Mouse (Mus musculus) forebrain, embryonic 13.5 days (tissue): ENCODE results near the gene Myod1. TPM values are rescaled to one million over a fixed set of nuclear protein-coding genes. Genes with fewer than 3 reads are reported as not detected.

Experiments used
- ATAC-seq: fragments of 200-750 bp; cut with Nextera tagmentation; 2 replicates; pipeline ENCODE4 v1.8.0; 2017
- H3K27ac ChIP-seq: fragments of 300-500 bp; sonication (generic); 2 replicates; pipeline ENCODE4 v1.5.1; 2015; ENCODE audit warnings: inconsistent platforms, mild to moderate bottlenecking, moderate library complexity
- H3K27me3 ChIP-seq: fragments of 300-500 bp; sonication (generic); 2 replicates; pipeline ENCODE4 v1.6.1; 2015; ENCODE audit warnings: mild to moderate bottlenecking, inconsistent platforms
- H3K36me3 ChIP-seq: fragments of 300-500 bp; sonication (generic); 2 replicates; pipeline ENCODE4 v1.6.1; 2015; ENCODE audit warnings: mild to moderate bottlenecking, inconsistent platforms; ENCODE audit not compliant: poor library complexity, severe bottlenecking
- H3K4me1 ChIP-seq: fragments of 300-500 bp; sonication (generic); 2 replicates; pipeline ENCODE4 v1.6.1; 2015; ENCODE audit warnings: inconsistent platforms
- H3K4me2 ChIP-seq: fragments of 300-500 bp; sonication (generic); 2 replicates; pipeline ENCODE4 v1.6.1; 2015; ENCODE audit warnings: inconsistent platforms, mild to moderate bottlenecking, moderate library complexity
- H3K4me3 ChIP-seq: fragments of 300-500 bp; sonication (generic); 2 replicates; pipeline ENCODE4 v1.5.1; 2015; ENCODE audit warnings: mild to moderate bottlenecking, inconsistent platforms
- H3K9ac ChIP-seq: fragments of 300-500 bp; sonication (generic); 2 replicates; pipeline ENCODE4 v1.6.1; 2015; ENCODE audit warnings: mild to moderate bottlenecking, inconsistent platforms
- H3K9me3 ChIP-seq: fragments of 300-500 bp; sonication (generic); replicated peaks from 2 replicates; pipeline ENCODE4 v1.6.1; 2016; ENCODE audit warnings: inconsistent platforms
- WGBS: fragments of 180-500 bp; shearing (Covaris S2); methylation state at CpG from one replicate; pipeline ENCODE4 v1.1.7; 2015; 5-methylcytosine and 5-hydroxymethylcytosine counted together
- polyA plus RNA-seq: library from polyadenylated mRNA; unstranded; fragments of >200 nt; fragmentation: Nextera tagmentation; extraction: Ambion mirVana; gene quantifications from 2 replicates; pipeline ENCODE4 v1.2.1, GENCODE M21; 2015

Myod1 gene
- polyA plus RNA-seq, 1 experiment from 2014 or later = not detected

DNA sequence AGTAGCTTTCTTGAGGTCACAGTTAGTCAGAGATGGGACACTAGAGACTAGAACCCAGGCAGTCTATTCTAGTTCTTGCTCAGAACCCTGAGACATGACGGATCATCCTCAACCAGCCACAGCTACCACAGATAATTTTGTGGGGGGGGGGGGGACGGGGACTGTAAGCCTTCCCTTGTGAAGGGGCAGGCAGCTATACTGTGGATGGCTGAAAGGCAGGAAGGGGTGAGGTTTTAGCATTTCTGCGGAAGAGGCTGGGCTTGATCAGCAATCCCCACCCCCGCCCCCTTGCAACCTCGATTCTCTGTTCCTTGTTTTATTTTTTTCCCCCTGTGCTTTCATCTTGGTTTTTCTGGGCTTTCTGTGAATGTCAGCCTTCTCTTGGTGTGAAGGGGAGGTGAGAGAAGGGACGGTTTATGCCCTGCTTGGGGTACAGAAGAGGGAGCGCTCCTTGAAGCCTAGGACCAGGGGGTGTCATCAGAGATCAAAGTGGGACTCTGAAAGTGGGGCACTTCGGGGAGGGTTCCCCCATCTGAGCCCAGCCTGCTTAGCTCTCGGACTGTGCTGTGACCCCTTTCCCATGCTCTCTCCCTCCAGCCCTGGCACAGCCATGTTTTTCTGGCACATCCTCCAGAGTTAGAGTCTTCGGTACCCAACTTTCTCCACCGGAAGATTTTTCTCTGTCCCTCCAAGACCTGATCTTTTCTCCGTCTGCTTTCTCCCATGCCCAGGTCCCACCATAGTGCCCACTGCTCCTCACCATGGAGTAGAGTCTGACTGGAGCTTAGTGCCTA, 17.6 kb downstream of the Myod1 start:
- whole genome bisulfite sequencing = 53% methylated on average over 12 of the region's 12 CpGs
- H3K27me3 ChIP-seq = peaks cover 43% of the 10 kb centered on the region
- H3K4me2 ChIP-seq = no peak overlapping the region
- H3K27ac ChIP-seq = no peak overlapping the region
- no peak overlapping the region for H3K4me3 ChIP-seq
- no peak for ATAC-seq
- no peaks in the 10 kb centered on the region for H3K9me3 ChIP-seq
- H3K4me1 ChIP-seq = peaks cover 23% of the 10 kb centered on the region
- H3K36me3 ChIP-seq = no peaks in the 10 kb centered on the region
- no peak overlapping the region for H3K9ac ChIP-seq

DNA sequence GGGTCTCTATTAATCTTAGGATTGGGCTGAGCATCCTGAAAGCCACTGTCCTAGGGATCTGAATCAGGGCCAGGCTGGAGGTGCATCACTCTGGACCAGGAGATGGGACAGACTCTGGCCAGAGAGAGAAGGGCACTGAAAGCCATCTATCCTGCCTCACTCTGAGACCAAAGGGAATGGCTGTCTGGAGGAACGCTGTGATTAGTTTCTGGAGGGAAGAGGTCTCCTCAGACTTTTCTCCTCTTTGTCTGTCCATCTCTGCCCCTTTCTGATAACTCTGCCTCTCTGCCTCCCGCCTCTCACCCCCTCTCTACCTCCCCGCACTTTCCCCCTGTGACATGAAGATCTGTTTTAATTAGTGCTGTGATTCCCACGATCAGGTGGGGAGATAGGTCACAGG, 18.7 kb downstream of the Myod1 start:
- no peak for ATAC-seq
- Histone ChIP-seq H3K36me3 (no peaks in the 10 kb centered on the region), H3K27ac (no peak overlapping the region), H3K4me3 (no peak overlapping the region), H3K4me1 (peaks cover 34% of the 10 kb centered on the region), H3K4me2 (no peak overlapping the region), H3K9ac (no peak overlapping the region), H3K27me3 (peaks cover 53% of the 10 kb centered on the region), H3K9me3 (no peaks in the 10 kb centered on the region)
- 76% methylated on average over 4 of the region's 4 CpGs for WGBS

DNA sequence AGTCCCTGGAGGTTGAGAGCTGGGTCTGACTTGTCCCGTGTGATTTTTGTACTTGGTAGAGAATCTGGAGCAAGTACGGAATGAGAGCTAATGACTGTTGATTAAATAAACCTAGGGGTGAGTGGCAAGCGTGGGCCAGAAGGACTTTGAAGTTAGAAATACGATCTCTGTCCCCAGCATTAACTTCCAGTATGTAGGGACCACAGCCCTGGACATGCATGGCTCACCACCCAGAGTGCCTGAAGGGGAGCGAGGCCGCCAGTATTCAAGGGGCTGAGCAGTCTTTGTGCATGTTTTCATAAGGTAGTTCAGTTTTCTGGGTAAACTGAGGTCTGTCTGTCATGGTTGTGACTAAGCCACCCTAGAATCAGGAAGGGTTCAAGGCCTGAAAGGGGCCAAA, 19.3 kb downstream of the Myod1 start:
- H3K27me3 ChIP-seq = peaks cover 54% of the 10 kb centered on the region
- peak overlapping the region; percentile 88; the same call in 1 of the 2 replicates for H3K9ac ChIP-seq
- H3K4me1 ChIP-seq = peaks cover 40% of the 10 kb centered on the region
- no peak for ATAC-seq
- no peak overlapping the region for H3K27ac ChIP-seq
- H3K4me3 ChIP-seq = peak overlapping the region; percentile 77
- H3K36me3 ChIP-seq = no peaks in the 10 kb centered on the region
- H3K4me2 ChIP-seq = peak overlapping the region; percentile 83
- H3K9me3 ChIP-seq = no peaks in the 10 kb centered on the region
- WGBS = 50% methylated on average over 6 of the region's 6 CpGs

DNA sequence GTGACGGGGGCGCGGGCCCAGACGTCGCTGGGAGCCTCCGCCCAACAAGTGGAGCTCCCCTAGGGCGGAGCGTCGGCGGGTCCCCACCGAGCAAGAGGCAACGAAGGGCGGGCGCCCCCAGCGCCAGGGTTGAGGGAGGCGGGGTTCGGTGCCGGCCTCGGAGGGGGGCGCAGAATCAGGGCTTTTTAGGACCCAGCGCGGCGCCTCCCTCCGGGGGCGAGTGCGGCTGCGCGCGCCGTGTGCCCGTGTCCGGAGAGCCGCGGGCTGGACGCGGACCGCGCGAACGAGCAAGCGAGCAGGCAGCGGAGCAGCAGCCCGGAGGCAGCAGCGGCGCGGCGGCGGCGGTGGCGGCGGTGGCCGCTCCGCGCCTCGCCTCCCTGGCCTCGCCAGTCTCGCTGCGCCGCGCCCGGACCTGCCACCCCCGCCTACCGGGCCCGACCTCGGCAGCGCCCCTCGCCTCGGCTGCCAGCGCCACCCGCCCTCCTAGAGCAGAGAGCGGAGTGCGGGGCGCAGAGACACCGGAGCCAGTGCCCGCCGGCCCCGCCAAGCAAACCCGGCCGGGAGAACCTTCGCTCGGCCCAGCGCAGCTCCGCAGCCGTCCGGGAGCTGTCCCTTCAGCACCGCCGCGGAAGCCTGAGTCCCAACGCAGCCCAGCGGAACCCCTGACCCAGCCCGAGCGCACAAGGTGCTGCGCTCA, 20.1 kb downstream of the Myod1 start, which contains the start of gene Kcnc1:
TSS of gene Kcnc1 (plus strand) at position 267 of the 697 bp plus-strand sequence.
- Histone ChIP-seq H3K4me3 (peak within 1 kb of the TSS; percentile 77), H3K4me1 (peaks cover 45% of the 10 kb centered on the region), H3K27ac (peak within 1 kb of the TSS; percentile 73), H3K4me2 (peak within 1 kb of the TSS; percentile 83), H3K27me3 (peaks cover 54% of the 10 kb centered on the region), H3K9ac (peak within 1 kb of the TSS; percentile 88), H3K9me3 (no peaks in the 10 kb centered on the region), H3K36me3 (no peaks in the 10 kb centered on the region)
- under 1% methylated on average over 54 of the region's 93 CpGs for WGBS
- ATAC-seq = peak; percentile 75

DNA sequence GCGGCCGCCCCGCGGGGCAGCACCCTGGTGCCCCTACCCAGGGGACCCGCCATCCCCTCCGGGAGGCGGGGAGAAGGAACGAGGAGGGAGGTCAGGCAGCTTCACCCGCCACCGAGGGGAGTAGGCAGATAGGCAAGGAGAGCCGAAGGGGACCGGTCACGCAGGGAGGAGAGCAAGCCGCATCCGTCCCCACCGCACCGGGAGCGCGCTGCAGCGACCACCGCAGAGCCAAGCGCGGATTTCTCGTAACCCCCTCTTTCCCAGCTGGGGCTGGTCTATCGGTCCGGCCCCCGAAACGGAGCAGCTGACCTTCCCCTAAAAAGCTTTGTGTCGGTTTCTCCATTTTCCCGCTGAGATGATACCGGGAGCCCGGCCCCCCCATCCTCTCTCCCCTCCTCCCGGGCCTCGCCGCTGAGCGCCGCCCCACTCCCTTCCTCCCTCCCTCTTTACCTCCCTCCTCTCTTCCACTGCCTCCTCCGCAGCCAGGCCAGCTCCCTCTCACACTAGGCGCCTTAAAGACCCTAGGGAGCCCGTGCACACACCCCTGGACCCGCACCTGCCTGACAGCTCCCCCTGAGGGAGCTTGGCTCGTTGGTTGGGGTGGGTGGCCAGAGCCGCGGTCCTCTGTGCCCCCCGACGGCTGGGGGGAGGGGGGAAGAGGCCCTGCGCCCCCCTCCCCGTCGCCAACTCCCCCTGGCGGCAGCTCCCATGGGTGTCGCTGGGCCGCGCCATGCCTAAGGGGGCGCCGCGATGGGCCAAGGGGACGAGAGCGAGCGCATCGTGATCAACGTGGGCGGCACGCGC, 20.9 kb downstream of the Myod1 start:
- Histone ChIP-seq H3K4me1 (peaks cover 45% of the 10 kb centered on the region), H3K27me3 (peaks cover 54% of the 10 kb centered on the region)

DNA sequence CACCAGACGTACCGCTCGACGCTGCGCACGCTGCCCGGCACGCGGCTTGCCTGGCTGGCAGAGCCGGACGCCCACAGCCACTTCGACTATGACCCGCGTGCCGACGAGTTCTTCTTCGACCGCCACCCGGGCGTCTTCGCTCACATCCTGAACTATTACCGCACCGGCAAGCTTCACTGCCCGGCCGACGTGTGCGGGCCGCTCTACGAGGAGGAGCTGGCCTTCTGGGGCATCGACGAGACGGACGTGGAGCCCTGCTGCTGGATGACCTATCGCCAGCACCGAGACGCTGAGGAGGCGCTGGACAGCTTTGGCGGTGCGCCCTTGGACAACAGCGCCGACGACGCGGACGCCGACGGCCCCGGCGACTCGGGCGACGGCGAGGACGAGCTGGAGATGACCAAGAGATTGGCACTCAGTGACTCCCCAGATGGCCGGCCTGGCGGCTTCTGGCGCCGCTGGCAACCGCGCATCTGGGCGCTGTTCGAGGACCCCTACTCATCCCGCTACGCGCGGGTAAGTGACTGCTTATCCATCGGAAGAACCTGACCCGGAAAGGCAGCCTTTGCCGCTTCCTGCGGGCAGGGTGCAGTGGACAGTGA, 21.6 kb downstream of the Myod1 start:
- Histone ChIP-seq H3K9ac (peak overlapping the region; percentile 88), H3K9me3 (no peaks in the 10 kb centered on the region), H3K4me3 (peak overlapping the region; percentile 77), H3K27ac (no peak overlapping the region), H3K4me1 (peaks cover 45% of the 10 kb centered on the region), H3K4me2 (peak overlapping the region; percentile 83), H3K36me3 (no peaks in the 10 kb centered on the region), H3K27me3 (peaks cover 54% of the 10 kb centered on the region)
- no peak for ATAC-seq
- 13% methylated on average over 64 of the region's 70 CpGs for WGBS

More for the DNA sequence above, 20.9 kb downstream of the Myod1 start:
- Histone ChIP-seq H3K4me2 (peak overlapping the region; percentile 83), H3K36me3 (no peaks in the 10 kb centered on the region), H3K9ac (peak overlapping the region; percentile 88), H3K4me3 (peak overlapping the region; percentile 77), H3K9me3 (no peaks in the 10 kb centered on the region), H3K27ac (peak overlapping the region; percentile 73)
- 2% methylated on average over 58 of the region's 64 CpGs for WGBS
- peak; percentile 67 for ATAC-seq

DNA sequence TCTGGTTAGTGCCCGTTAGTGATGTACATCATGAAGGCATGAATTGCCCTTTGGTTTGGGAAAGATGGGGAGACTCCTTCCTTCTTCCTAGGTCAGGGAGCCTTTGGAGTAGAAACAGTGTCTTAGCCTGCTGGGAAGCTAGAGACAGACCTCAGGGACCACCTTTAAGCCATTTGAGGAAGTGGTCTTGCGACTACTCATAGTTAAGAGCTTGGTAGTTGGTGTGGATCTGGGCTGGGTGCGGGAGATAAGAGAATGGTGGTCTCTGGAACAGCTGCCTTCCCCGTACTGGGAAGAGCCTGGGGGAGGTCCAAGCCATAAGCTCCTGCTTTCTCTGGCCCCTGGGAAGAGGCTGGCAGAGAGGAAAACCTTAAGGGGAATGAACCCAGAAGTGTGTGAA, 22.3 kb downstream of the Myod1 start:
- no peaks in the 10 kb centered on the region for H3K36me3 ChIP-seq
- no peak overlapping the region for H3K27ac ChIP-seq
- peaks cover 54% of the 10 kb centered on the region for H3K27me3 ChIP-seq
- H3K9me3 ChIP-seq = no peaks in the 10 kb centered on the region
- peaks cover 45% of the 10 kb centered on the region for H3K4me1 ChIP-seq
- H3K9ac ChIP-seq = no peak overlapping the region
- peak overlapping the region; percentile 83 for H3K4me2 ChIP-seq
- no peak for ATAC-seq
- 73% methylated on average over 4 of the region's 4 CpGs for WGBS
- peak overlapping the region; percentile 77 for H3K4me3 ChIP-seq

DNA sequence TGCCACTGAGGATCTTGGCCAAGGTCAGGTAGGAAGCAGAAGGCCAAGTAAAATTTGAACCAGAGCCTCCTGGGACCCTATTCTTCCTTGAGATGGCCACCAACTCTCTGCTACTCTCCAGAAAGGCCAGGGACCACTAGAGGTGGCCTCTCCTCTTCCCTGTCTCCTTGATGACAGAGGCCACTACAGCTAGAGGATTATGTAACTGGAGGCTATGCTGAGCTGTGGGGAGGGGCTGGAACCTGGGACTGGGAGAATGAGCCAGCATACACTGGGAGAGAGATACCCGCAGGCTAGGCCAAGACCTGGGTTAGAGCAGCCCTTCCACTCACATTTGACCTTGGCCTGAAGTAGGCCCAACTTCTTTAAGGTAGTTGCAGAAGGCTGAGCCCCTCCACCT, 23.4 kb downstream of the Myod1 start:
- H3K4me2 ChIP-seq = peak overlapping the region; percentile 83
- no peak for ATAC-seq
- peaks cover 45% of the 10 kb centered on the region for H3K4me1 ChIP-seq
- H3K9me3 ChIP-seq = no peaks in the 10 kb centered on the region
- H3K9ac ChIP-seq = no peak overlapping the region
- WGBS = 80% methylated on average over 1 of the region's 1 CpGs
- no peak overlapping the region for H3K27ac ChIP-seq
- peak overlapping the region; percentile 22; the same call in 1 of the 2 replicates for H3K4me3 ChIP-seq
- peaks cover 45% of the 10 kb centered on the region for H3K27me3 ChIP-seq
- no peaks in the 10 kb centered on the region for H3K36me3 ChIP-seq

DNA sequence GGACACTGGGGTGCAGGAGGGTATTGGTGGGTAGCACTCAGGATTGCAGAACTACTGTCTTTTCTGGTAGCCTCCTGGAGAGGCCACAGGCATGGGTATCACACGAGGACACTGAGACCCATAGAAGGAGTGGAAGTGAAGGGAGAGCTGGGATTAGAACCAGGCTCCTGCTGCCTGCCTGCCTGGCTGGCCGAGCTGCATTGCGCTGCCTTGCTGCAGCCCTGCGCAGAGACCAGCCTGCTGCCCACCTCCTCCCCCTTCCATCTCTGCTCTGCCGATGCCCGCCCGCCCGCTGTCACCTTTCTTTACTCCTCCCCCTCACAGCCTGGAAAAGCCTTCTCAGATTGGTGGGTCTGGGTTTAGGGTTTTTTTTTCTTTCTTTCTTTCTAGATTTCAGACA, 24.1 kb downstream of the Myod1 start:
- H3K4me1 ChIP-seq = peaks cover 45% of the 10 kb centered on the region
- H3K9me3 ChIP-seq = no peaks in the 10 kb centered on the region
- no peaks in the 10 kb centered on the region for H3K36me3 ChIP-seq
- WGBS = 37% methylated on average over 8 of the region's 8 CpGs
- peak overlapping the region; percentile 14; the same call in 1 of the 2 replicates for H3K9ac ChIP-seq
- no peak for ATAC-seq
- peaks cover 39% of the 10 kb centered on the region for H3K27me3 ChIP-seq
- 0 out of 2 replicates have a peak overlapping the region, but pooled peaks have one; percentile 10 for H3K27ac ChIP-seq
- H3K4me3 ChIP-seq = peak overlapping the region; percentile 22
- H3K4me2 ChIP-seq = peak overlapping the region; percentile 83

DNA sequence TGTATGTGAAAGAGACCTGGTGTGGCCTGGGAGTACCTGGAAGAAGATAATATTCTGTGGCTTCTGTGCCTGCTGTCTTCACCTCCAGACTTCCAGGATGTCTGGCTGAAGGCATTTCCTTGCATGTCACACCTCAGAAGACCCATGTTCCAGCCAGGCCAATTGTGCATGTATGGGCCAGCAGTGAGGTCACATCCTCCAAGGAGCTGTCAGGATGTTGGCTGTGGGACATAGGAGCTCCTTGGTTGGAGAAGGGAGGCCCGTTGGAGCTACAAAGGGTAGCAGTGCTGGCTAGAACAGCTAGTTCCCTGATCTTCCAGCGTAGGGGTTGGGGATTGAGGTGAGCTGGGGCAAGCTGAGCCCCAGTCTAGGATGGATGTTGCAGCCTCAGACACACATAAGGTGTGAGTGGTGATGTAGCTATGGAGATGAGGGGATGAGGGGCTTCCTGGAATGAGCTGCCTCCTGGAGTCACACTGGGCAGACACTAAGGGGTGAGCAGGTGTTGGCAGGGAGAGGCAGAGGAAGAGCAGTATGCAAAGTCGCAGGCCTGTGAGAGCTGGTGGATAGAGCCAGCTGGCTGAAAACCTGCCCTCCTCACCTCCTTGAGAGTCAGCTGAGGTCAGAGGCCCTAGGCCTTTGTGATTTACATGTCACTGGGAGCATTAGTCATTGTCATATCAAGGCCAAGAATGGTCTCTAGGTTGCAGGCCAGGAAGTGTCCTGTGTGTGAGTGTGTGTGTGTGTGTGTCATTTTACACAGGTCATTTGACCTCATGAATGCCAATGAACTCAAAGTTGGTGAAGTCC, 25.3 kb downstream of the Myod1 start:
- Histone ChIP-seq H3K27me3 (peaks cover 34% of the 10 kb centered on the region), H3K27ac (no peak overlapping the region), H3K4me3 (no peak overlapping the region), H3K9me3 (no peaks in the 10 kb centered on the region), H3K4me1 (peaks cover 40% of the 10 kb centered on the region), H3K4me2 (peak overlapping the region; percentile 83), H3K9ac (no peak overlapping the region), H3K36me3 (no peaks in the 10 kb centered on the region)
- 82% methylated on average over 3 of the region's 3 CpGs for WGBS
- no peak for ATAC-seq
